Mouse (Mus musculus) macrophage (primary cell): Measurements from ENCODE around the gene Cep57l1. TPM values are rescaled to one million over a fixed set of nuclear protein-coding genes. Genes with fewer than 3 reads are reported as not detected.

Experiments
- H3K27ac ChIP-seq: fragments of 350-480 bp; formaldehyde crosslinking; 2 replicates; pipeline ENCODE4 v1.9.0; 2021
- H3K36me3 ChIP-seq: fragments of 350-480 bp; formaldehyde crosslinking; 2 replicates; pipeline ENCODE4 v1.9.0; 2021; ENCODE audit errors: inconsistent target
- H3K4me3 ChIP-seq: fragments of 350-480 bp; formaldehyde crosslinking; 2 replicates; pipeline ENCODE4 v1.9.0; 2021; ENCODE audit errors: inconsistent target
- H3K79me2 ChIP-seq: fragments of 350-480 bp; formaldehyde crosslinking; 2 replicates; pipeline ENCODE4 v1.9.0; 2021; ENCODE audit errors: inconsistent target
- WGBS: methylation state at CpG from one replicate; pipeline ENCODE4 v1.1.7; 2026; ENCODE audit warnings: inconsistent platforms; ENCODE audit not compliant: missing documents; 5-methylcytosine and 5-hydroxymethylcytosine counted together
- polyA plus RNA-seq: library from polyadenylated mRNA; stranded (reverse); fragments of 250-400 nt; gene quantifications from 3 replicates; pipeline ENCODE4 v1.2.4, GENCODE M21; 2018; ENCODE audit warnings: inconsistent platforms

The Cep57l1 gene
- polyA plus RNA-seq, 1 experiment from 2014 or later = 8.9 TPM

- Histone ChIP-seq H3K27ac (no peak overlapping the region), H3K4me3 (no peak overlapping the region), H3K36me3 (no peaks in the 10 kb centered on the region), H3K79me2 (peaks cover 1% of the 10 kb centered on the region; the same call in 1 of the 2 replicates)
- 100% methylated on average over 2 of the region's 2 CpGs for WGBS
Measured at GRCm38 (mm10) chr10:41805729-41806355, 3.8 kb downstream of the Cep57l1 start.

DNA sequence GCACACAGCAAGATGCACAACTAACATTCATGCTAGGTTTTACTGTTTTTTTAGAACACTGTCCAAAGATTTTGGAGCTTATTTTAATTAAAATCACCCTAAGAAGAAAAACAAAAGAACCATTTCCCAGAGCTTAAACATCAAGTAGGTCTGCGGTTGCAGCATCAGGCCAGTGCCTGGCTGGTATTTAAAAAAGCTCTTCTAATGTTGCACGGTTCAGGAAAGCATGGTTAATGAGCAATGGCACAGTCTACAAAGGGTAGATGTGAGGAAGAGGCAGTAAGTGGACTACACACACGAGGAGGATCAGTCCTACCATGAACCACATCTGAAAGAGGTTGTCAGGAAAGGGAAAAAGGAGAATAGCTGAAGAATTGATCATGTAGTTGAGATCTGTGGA, 5.0 kb downstream of the Cep57l1 start:
- Histone ChIP-seq H3K27ac (no peak overlapping the region), H3K36me3 (no peaks in the 10 kb centered on the region), H3K4me3 (no peak overlapping the region), H3K79me2 (no peaks in the 10 kb centered on the region; the same call in 1 of the 2 replicates)
- WGBS = 86% methylated on average over 3 of the region's 3 CpGs

- Histone ChIP-seq H3K36me3 (no peaks in the 10 kb centered on the region), H3K27ac (no peak overlapping the region), H3K79me2 (no peaks in the 10 kb centered on the region; the same call in 1 of the 2 replicates), H3K4me3 (no peak overlapping the region)
- WGBS = 92% methylated on average over 7 of the region's 8 CpGs
Measured at GRCm38 (mm10) chr10:41803467-41803866, 6.2 kb downstream of the Cep57l1 start.

- WGBS = 97% methylated on average over 7 of the region's 8 CpGs
- no peaks in the 10 kb centered on the region for H3K79me2 ChIP-seq
- no peak overlapping the region for H3K4me3 ChIP-seq
- no peak overlapping the region for H3K27ac ChIP-seq
- H3K36me3 ChIP-seq = no peaks in the 10 kb centered on the region
Measured at GRCm38 (mm10) chr10:41797253-41797652, 12.4 kb downstream of the Cep57l1 start.

- no peaks in the 10 kb centered on the region for H3K79me2 ChIP-seq
- no peak overlapping the region for H3K4me3 ChIP-seq
- no peak overlapping the region for H3K27ac ChIP-seq
- WGBS = 97% methylated on average over 6 of the region's 6 CpGs
- H3K36me3 ChIP-seq = no peaks in the 10 kb centered on the region
Measured at GRCm38 (mm10) chr10:41792375-41792774, 17.3 kb downstream of the Cep57l1 start.

- 79% methylated on average over 6 of the region's 6 CpGs for WGBS
- no peaks in the 10 kb centered on the region for H3K36me3 ChIP-seq
- no peak overlapping the region for H3K27ac ChIP-seq
- H3K79me2 ChIP-seq = no peaks in the 10 kb centered on the region
- H3K4me3 ChIP-seq = no peak overlapping the region
Measured at GRCm38 (mm10) chr10:41767254-41767653, 42.4 kb downstream of the Cep57l1 start.

- Histone ChIP-seq H3K79me2 (no peaks in the 10 kb centered on the region), H3K4me3 (no peak overlapping the region), H3K27ac (no peak overlapping the region), H3K36me3 (no peaks in the 10 kb centered on the region)
- 100% methylated on average over 4 of the region's 4 CpGs for WGBS
Measured at GRCm38 (mm10) chr10:41766280-41766679, 43.4 kb downstream of the Cep57l1 start.

GRCm38 (mm10) chr10:41765586-41765985, 44.1 kb downstream of the Cep57l1 start:
- 92% methylated on average over 4 of the region's 4 CpGs for WGBS
- no peak overlapping the region for H3K4me3 ChIP-seq
- no peak overlapping the region for H3K27ac ChIP-seq
- no peaks in the 10 kb centered on the region for H3K79me2 ChIP-seq
- H3K36me3 ChIP-seq = no peaks in the 10 kb centered on the region

GRCm38 (mm10) chr10:41763741-41764385, 45.8 kb downstream of the Cep57l1 start:
- 93% methylated on average over 3 of the region's 3 CpGs for WGBS
- Histone ChIP-seq H3K79me2 (no peaks in the 10 kb centered on the region), H3K36me3 (no peaks in the 10 kb centered on the region), H3K27ac (no peak overlapping the region), H3K4me3 (no peak overlapping the region)

DNA sequence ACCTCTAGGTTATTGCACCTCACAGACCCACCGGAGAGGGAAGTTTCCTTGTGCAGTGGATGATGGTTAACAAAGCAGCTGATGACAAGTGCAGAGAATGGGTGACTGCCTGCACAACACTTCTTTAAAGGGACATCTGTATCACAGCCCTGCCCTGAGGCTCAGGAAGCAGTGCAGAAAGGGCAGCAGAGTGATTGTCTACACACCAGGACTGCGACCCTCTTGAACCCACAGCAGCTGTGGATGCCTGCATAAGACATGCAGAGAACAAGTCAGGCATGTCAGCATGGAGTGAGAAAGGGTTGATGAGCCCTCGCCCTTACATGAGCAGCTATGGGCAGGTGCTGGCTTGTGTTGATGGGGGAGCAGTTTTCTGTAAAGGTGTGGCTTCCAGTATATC, 48.8 kb downstream of the Cep57l1 start:
- no peak overlapping the region for H3K4me3 ChIP-seq
- H3K79me2 ChIP-seq = no peaks in the 10 kb centered on the region
- WGBS = 95% methylated on average over 3 of the region's 3 CpGs
- H3K27ac ChIP-seq = no peak overlapping the region
- H3K36me3 ChIP-seq = no peaks in the 10 kb centered on the region

DNA sequence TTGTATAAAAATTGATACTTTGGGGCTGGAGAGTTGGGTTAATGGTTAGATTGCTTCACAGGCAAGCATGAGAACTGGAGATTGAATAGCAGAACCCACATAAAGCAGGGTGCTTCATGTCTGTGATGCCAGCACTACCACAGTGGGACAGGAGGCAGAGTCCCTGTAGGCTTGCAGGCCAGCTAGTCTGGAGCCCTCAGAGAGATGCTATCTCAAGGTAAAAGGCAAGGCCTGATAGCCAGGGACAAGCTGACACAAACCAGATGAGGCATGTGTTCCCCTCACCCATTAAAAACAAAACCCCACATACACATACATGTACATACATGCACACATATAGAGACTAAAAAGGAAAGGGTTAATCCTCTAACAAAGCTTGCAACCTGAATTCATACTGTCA, 51.6 kb downstream of the Cep57l1 start:
- Histone ChIP-seq H3K79me2 (no peaks in the 10 kb centered on the region), H3K27ac (no peak overlapping the region), H3K4me3 (no peak overlapping the region), H3K36me3 (no peaks in the 10 kb centered on the region)

DNA sequence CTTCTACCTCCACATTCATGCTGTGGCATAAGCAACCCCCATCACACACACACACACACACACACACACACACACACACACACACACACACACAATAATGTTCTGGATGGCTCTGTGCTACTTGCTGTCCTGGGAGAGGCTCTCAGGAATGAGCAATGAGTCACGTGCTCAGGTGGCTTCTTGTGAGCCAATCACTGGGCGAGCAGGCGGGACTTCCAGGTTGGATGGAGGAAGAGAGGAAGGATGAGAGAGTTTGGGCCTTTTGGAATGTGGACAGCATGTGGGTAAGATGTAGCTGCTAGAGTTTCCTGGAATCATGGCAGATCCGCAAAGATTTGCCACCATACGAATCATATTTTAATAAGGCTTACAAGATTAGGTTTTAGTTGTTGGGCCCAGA, 52.4 kb downstream of the Cep57l1 start:
- Histone ChIP-seq H3K36me3 (no peaks in the 10 kb centered on the region), H3K27ac (no peak overlapping the region), H3K4me3 (no peak overlapping the region), H3K79me2 (no peaks in the 10 kb centered on the region)
- 80% methylated on average over 5 of the region's 5 CpGs for WGBS

DNA sequence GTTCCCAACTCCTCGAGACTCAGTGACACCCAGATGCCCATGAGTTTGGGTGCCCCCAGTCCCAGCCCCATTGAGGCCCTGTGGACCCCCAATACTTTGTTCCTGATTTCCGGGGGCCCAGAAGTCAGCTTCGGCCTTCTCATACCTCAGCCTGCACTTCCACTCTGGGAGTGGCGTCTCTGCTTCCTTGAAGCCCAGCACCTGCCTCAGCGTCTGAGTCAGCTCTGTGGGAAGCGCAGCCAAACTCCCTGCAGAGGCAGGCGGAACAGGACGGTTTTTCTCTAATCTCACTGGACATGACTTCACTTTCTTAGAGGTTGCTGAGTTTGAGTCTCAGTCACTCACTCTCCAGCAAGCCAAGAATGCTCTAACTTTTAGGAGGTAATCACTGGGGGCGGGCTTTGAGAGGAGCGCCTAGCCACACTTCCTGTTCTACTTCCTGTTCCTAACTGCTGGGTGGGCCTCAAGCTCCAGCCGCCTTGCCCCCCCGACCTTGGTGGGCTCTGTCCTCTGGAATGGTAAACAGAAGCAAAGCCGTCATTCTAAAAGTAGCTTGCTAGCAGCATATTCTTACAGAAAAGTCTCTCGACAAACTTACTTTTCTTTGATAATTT, 57.7 kb downstream of the Cep57l1 start:
- 14% methylated on average over 12 of the region's 14 CpGs for WGBS
- Histone ChIP-seq H3K79me2 (no peaks in the 10 kb centered on the region), H3K4me3 (no peak overlapping the region), H3K36me3 (no peaks in the 10 kb centered on the region), H3K27ac (no peak overlapping the region)

GRCm38 (mm10) chr10:41749306-41749705, 60.4 kb downstream of the Cep57l1 start:
- H3K36me3 ChIP-seq = no peaks in the 10 kb centered on the region
- H3K4me3 ChIP-seq = no peak overlapping the region
- no peak overlapping the region for H3K27ac ChIP-seq
- H3K79me2 ChIP-seq = no peaks in the 10 kb centered on the region
- 92% methylated on average over 3 of the region's 3 CpGs for WGBS

GRCm38 (mm10) chr10:41746554-41746953, 63.1 kb downstream of the Cep57l1 start:
- 100% methylated on average over 4 of the region's 5 CpGs for WGBS
- no peaks in the 10 kb centered on the region for H3K36me3 ChIP-seq
- H3K79me2 ChIP-seq = no peaks in the 10 kb centered on the region
- no peak overlapping the region for H3K4me3 ChIP-seq
- no peak overlapping the region for H3K27ac ChIP-seq
